Mouse (Mus musculus) retina, adult 2 months (tissue): ENCODE data around the gene Naaa.
A peak's percentile ranks its signal among the peaks of the same experiment; 100 is the strongest.

Experiments used
- DNase-seq: peaks from one replicate; pipeline ENCODE4 v3.0.0-alpha.2; 2012; ENCODE audit warnings: low read depth, low spot score

The Naaa gene

DNA sequence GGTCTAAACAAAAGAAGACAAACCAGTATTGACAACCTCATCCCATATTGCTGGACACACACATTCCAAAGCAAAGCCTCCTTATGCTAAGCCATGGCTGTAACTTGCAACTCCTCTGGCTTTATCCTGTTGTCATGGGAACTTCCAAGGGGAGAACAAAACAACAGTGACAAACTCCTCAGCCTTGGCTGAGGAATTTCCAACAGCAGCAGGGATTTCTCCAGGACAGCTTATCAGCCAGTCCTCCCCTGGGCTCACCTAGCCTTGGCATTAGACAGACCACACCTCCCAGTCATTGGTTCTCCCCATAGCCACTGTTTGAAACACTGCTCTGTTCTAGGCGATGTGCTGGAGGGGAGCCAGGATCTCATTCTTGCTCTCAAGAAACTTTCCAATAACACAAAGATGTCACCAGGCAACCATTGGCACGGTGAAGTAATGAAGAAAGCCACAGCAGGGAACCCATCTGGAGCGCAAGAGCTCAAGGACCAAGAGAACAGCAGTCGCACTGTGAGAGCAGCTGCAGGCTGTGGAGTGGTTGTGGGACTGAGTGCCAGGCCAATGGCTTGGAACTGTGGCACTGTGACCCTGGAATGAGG lies 14.1 kb downstream of the Naaa start:
- DNase-seq = no peak

DNA sequence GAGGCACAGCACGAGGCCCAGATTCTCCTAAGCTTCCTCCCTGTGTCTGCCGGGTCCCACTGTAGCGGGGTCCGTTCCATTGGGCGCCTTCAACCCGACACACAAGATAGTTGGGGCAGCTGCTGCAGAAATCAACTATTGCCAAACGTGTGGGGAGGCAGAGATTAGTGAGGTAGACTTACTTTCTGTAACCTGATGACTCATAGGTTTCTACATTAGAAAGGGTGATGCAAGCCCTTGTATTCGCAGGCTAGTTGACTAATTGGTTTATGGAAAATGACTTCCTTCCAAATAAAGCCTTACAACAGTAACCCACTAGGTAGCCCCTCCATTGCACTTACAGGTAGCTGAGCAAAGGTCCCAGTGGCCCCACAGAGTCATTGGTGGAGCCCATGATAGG lies 15.3 kb downstream of the Naaa start:
- DNase-seq = no peak

DNA sequence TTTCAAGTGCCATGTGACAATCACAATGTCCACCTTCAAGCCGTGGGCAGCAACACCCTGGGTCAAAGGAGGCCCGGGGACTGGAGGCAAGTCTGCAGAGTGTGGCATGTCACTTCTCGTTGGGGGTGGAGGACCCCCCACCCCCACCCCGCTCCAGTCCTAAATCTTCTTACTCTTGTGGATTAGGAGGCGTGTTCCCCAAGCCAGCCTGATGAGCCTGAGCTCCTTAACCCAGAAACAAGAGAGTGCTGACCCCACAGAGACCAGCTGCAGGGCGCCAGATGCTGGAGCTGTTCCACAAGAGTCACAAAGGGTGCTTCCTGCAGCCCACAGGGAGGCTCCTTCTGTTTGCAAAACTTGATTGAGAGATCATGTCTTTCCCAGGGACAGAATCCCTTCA lies 21.8 kb downstream of the Naaa start, which contains the start of gene Ppef2:
Ppef2 (minus strand) TSS at position 61 of the 400 bp plus-strand sequence.
- peak; percentile 85 for DNase-seq

DNA sequence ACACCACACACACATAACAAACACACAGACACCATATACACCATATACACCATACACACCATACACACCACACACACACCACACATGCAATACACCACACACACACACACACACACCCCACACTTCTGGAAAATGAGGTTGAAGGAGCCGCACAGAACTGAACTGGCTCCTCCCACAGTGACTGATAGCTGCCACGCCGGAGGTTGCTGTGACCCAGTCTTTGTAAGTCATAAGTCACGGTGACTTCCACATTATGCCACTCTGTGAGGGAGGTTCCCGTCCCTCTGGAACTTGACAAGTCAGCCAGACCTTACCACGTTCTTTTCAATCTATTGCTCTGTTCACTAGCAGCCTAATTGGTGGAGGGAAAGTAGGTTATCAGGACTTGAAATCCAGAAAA lies 23.5 kb downstream of the Naaa start:
- DNase-seq = no peak

DNA sequence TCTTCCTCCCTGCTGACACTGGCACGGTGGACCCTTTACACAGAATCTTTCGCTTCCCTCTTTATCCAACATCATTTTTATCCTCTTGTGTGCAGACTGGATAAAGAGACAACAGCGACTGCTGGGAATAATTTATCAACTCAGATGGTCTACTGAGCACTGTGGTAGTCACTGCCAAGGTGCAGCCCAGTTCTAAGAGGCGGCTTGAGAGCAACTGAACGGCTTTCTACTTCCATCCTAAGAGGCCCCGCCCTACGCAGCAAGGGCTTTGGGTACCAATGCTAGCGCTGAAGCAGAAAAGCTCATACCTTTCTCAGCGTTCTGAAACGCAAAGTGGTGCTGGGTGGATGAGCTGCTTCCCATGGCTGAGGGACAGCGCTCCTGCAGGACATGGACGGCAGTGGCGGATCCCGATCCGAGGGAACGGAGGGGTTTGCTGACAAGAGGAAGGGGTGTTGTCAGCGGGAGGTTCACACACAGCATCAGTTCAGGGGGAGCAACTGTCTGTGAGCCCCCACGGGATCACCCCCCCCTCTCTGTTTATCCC lies 25.1 kb downstream of the Naaa start:
- DNase-seq = no peak

DNA sequence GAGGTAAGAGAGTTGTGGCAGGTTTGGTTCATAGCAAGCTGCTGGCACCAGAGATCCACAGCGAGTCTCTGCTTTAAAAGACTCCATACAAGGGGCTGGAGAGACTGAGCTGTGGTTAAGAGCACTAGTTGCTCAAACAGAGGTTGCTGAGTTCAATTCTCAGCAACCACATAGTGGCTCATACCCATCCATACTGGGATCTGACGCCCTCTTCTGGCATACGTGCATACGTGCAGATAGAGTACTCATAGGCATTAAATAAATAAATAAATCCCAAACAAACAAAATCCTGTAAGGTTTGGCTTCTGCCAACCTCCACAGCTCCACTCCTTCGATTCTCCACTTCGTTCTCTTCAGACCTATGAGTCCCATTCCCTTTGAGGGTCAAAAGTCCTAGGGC lies 25.9 kb downstream of the Naaa start:
- no peak for DNase-seq

DNA sequence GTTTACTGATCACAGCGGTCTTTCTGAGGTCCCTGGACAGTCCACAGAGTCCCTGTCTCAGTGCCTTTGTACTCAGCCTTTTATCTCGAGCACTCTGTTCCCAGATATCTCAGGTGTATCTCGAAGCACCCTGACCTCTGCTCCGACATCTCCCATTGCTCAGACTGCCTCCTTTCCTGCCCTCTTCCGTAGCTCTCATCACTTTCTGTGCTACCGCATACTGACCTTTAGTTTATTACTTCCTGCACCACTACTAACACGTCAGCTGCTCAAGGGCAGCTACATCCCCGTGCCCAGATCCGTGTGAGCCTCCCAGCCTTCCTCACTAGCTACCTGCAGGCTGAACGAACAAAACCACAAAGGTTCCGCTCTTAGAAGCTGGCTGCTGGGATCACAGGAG lies 29.4 kb downstream of the Naaa start:
- no peak for DNase-seq

DNA sequence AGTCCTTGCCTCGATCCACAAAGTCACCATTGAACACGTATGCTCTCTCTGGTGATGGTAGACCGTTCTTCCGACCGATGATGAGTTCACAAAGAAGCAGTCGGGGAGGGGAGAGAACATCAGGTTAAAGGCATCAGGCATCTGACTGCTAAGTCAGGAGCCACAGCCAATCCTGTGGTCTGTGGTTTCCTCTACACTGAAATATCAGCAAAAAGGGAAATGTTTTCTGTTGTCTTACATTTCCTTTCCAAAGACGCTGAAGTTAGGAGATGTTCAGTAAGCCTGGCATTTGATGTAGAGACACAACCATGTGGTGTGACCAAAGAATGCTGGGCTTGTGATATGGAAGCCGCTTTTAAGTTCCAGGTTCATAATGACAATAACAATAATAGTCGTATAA lies 32.5 kb downstream of the Naaa start:
- no peak for DNase-seq

DNA sequence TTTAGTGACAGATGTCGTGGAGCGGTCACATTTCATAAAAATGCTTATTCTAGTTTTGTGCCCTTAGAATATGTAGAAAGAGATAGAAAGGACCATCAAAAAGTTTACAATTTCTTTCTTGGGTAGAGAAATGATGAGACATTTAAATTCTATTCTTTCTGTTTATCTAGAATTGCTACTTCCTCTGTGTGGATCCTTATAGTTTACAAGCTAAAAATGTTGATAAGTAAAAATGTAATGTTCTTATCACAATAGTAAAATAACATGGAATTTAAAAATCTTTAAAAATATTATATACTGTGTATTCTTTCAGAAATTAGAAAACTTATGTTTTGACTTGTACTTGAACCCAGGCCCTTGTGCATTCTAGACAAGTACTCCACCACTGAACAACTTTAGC lies 33.1 kb downstream of the Naaa start:
- DNase-seq = no peak

DNA sequence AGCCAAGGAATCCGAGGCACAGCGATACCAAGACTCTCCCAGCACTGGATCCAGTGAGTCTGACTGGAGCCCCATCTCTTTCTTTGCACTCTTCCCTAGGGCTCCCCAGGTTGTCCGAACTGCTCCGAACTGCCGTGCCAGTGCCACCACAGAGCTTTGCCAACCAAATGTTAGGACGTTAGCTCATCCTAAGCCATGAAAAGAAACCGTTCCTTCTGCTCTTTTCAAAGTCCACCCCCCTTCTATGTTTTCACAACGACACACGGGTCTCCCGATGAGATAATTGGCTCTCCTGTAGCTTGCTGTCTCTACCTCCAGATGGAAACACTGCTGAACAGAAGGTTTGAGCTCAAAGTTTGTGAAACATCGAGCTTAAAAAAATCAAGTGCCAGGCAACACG lies 37.2 kb downstream of the Naaa start:
- DNase-seq = no peak

DNA sequence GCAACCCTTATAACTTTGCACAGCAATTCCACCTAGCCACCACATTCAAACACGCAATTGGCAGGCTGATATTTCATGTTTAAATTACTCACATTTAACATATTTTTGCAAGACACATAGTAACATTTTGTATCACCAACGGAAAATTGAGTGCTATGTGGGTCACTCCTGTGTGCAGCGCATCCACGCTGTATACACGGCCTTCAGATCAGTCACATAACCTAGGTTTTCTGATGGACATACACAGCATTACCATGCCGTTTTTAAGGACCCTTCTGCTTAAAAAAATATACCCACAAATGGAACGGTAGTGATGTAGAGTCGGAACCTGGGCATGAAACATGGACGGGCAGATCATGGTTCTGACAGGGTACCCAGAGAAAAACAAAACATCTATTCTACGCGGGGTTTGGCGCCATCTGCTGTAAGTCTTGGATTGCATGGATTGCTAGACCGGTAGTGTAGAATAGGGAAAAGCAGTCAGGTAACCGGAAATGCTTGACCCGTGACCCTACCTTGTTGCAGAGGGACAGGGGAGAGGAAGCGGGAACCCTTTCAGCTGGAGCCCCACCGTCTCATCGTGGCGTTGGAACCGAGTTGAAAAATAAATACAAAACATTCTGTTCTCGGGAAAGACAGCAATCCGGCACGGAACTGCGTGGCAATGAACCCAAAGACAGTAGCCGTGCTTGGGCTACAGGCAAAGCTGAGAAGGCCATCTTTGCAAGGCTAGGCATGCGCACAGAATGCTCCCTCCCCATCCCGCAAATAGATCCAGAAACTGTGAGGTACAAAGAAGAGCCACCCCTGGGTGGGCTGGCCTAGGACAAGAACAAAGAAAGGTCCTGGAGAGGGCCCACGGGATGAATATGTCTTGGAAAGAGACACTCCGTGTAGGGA lies 38.4 kb downstream of the Naaa start:
- no peak for DNase-seq

DNA sequence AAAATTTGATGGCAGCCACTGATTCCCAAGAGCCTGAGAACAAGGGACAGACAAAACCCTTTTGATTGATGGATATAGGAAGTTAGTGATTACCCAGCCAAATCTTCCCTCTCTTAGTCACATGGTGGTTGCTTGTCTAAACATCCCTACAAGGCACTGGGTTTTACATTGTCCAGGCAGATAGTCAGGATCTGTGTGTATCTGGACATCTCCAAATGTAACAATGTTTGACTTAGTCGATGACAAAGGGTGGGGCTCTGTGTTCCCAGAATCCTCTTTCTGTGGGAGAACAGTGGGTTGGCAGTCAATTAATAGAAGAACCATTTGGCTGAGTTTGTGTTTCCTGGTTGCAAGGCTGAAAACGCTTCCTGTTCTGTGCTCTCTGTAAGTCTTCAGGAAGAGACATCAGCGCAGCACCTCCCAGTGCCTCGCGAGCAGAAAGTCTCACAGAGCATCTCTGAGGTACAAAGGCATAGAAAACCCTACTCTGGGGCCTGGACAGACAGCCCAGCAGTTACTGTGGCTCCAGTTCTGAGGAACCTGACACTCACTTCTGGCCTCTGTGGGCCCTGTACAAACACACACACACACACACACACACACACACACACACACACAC lies 42.9 kb downstream of the Naaa start:
- no peak for DNase-seq

DNA sequence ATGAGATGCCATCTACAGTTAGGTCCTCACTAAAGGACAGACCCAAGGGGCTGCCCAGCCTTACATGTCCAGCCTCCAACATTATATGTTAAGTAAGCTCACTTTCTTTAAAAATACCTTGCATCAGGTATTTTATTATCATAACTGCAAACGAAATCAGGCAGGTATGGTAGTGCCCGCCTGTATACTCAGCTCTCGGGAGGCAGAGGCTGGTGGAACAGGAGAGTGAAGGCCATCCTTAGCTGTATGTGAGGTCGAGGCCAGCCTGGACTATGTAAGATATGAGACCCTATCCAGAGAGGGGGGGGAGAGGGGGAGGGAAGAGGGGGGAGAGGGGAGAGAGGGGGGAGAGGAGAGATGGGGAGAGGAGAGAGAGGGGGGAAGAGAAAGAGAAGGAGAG lies 44.6 kb downstream of the Naaa start:
- no peak for DNase-seq

DNA sequence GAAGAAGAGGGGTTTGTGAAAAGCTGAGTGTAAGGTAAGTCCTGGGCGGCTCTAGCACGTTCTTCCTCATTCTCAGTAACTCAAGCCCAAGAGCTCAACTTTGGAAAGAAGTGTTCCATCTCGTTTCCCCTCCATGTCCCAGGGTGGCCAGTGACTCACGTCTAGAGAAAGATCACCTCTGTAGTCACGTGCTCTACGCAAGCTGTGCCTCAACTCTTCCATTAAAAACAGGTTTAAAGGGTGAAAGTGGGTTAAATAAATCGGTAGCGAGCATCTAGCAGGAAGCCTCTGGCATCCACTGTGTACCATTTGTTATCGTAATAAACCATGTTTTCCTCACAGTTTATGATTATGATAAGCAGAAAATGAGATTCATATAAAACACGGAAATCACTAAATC lies 46.1 kb downstream of the Naaa start:
- no peak for DNase-seq

DNA sequence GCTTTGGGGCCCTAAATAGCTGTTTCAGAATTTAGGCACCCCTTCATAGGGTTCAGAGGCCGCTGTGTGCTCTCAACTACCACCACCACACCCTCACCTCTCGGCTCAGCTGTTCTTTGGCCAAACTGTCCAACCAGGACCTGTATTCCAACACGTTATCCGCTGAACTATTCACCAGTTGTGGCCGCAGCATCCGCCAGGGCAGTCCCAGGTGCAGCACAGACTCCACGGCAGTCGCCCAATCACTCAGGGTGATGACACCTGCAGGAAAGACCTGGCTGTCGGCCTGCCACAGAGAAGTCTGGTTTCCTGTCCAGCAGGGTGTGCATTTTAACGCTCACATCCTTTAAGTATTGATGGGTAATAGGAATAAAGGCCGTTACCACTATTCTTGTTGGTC lies 47.7 kb downstream of the Naaa start:
- DNase-seq = no peak

DNA sequence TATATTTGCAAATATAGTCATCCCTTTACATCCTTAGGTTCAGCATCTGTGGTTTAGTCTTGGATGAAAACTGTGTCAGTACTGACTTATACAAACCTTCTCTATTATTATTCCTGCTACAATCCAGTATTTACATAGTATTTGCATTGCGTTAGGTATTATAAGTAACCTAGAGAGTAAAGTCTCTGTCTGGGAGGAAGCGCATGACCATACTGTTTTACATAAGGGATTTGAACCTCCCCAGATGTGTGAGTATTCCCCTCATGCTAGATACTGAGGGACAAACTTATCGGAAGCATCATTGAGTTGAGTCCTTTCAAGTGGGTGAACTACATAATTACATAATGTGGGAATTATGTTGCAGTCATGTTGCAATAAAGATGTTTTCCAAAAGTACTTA lies 48.5 kb downstream of the Naaa start:
- DNase-seq = no peak

DNA sequence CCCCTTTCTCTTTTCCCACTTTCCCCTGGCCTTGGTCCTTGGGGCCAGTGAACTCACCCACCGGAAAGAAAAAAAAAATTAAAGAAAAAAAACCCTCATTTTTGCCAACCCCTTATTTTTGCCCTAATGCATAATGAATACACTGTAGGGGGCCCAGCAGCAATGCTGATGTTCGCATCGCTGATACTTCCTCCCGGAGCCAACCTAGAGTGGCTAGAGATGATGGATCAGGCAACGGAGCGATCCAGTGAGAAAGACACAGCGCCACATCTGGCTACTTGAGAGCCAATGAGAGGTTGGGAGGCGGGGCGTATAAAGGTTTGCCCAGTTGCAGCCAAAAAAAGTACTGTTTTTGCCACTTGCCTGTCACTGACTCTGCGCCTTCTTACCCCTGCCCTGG lies 49.2 kb downstream of the Naaa start:
- no peak for DNase-seq

DNA sequence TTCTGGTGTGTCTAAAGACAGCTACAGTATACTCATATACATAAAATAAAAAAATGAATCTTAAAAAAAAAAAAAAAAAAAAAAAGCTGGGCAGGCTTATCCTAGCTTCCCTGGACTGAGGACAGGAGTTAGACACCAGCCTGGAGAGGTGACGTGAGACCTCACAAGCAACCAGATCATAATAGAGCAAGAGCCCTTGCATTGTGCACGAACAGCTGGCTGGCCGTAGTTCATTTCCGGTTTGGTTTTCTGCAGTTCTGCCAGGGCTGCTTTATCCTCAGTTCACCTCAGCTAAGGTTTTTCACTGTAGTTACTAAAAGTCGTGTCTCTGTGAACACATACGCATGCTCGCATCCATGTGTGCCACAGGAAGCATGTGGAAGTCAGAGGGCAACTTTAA lies 50.2 kb downstream of the Naaa start:
- no peak for DNase-seq

DNA sequence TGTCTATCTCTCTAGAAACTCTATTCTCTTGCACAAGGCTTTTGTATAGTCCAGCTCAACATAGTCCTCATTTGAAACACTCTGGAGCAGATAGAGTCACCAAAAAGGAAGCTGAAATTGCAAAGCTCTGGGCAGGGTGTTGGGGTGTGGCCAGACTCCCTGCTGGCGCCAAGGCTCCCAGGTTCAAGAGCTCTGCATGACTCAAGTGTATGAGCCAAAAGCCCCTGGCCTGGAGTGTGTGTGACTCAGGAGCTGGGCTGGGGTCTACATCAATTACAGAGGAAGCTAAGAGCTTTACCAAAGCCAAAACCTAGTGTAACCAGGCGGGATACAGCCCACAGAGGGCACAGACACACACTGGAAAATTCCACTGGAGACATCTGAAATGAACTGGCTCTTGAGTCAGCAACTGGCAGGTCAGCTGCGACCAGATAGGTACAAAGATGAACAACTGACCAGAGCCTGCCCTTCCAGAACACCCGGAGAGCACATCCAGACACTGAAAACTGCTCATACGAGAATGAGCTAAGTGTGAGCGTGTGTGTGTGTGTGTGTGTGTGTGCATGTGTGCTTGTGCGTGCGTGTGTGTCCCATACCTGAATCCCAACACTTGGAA lies 57.6 kb downstream of the Naaa start:
- DNase-seq = no peak

DNA sequence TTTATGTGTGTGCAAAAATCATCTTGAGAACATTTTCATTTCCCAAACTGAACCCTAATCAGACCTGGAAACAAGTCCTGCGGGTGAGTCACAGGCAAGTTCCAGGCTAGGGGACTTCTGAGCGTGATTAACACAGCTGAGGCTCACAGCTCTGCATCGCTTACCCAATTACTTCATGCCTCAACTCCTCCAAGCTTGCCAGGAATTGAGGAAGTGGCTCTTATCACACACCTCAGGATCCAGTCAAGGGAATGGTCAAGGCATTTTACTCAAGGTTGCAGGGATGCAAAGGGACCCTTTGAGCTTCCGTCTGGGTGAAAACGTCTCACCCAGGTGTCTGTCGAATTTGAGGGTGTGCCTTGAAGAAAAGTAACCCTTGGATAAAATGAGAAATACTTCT lies 58.1 kb downstream of the Naaa start:
- no peak for DNase-seq

DNA sequence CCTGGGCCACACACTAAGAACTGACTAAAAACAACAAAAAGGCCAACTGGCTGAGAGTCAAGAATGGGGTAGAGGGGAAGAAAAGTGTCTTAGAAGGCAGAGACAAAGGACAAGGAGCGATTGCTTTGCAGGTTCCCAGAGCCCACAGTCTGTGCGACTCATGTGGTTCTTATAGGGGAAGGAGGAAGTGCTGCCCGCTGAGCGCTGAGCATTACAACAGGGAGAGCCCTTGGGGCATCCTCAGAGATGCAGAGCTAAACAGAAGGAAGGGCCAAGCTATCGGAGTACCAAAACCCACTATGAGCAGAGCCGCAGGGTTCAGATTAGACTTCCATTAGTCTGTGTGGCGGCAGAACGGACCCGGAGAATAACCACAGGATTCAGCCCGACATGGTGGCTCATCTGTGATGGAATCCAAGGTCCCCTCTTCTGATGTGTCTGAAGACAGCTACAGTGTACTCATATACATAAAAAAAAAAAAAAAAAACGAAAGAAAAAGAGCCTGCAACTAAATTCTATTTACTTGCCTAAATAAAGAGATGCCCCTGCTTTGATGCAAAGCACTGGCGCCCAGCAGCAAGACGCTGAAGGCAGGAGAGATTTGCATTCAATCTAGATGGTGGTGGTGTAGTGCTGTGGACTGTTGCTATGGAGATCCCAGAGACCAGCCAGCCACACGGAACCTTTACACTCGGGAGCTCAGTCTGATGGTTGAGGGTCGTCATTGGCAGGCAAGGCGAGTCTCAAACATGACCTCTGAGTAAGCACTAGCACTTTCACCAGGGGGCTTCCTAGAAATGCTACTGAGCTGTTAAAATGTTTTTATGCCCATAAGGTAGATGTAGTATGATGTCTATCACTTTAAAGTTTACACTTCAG lies 58.8 kb downstream of the Naaa start:
- DNase-seq = no peak
